In the genomic region with DNA sequence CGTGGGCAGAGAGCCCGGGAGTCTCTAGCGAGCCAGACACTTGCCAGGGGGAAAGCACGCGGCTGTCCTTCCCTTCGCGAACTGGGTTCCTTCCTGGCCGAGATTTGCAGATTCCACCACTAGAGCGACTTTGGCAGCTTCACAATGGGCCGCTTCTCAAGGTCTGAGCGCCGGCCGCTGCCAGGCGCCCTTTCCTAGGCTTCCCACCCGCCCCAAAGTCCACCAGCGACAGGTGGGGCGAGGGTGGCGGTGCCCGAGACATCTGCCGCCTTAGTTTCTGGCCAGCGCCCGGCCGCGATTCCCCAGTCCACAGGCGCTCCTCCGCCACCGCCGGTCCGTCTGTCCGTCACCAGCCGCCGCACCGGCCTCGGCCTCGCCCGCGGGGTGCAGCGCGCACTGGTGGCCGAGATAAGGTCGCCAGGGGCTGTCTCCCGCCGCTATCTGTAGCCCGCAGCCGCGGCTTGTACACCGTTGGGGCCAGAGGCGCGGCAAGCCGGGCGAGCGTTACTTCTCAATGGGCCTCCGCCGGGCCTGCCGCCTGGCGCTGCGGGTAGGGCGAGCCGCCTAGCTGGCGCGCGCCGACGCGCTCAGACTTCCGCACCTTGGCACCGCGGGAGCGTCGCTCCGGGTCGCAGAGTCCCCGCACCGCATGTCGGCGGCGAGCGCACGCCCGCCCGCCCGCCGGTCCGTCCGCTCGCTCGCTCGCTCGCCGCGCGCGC, we compare ENCODE assay signal across 8 mouse cellular contexts. TPM values are rescaled to one million over a fixed set of nuclear protein-coding genes. Genes with fewer than 3 reads are reported as not detected.
A peak's percentile ranks its signal among the peaks of the same experiment; 100 is the strongest.
DNase-seq lines count a peak whose midpoint lies in the region; ATAC-seq and TF ChIP-seq lines count a peak whose summit lies in the region.

No protein-coding gene starts in this region.

- peak overlapping the region; percentile 92 for H3K27ac ChIP-seq in embryonic facial prominence, embryonic 13.5 days
- peak overlapping the region; percentile 78 for H3K27ac ChIP-seq in liver, adult 2 months (replicated peaks; ENCODE audit: insufficient read depth, low read depth, low read length)
- H3K27ac ChIP-seq in stomach, embryonic 14.5 days (ENCODE audit: low read length) = peak overlapping the region; percentile 71

- H3K4me2 ChIP-seq in embryonic facial prominence, embryonic 13.5 days = peak overlapping the region; percentile 90
- H3K4me2 ChIP-seq in stomach, embryonic 14.5 days (replicated peaks; ENCODE audit: low read depth, low read length) = peak overlapping the region; percentile 87

- H3K9me3 ChIP-seq in embryonic facial prominence, embryonic 13.5 days = no peaks in the 10 kb centered on the region
- no peaks in the 10 kb centered on the region for H3K9me3 ChIP-seq in stomach, embryonic 14.5 days (ENCODE audit: control insufficient read depth, low read depth, low read length)

- peak; percentile 50 for TF ChIP-seq CTCF in liver, adult 2 months (IDR thresholded peaks at IDR 0.05; ENCODE audit: low read depth, low read length)

- ATAC-seq in embryonic facial prominence, embryonic 13.5 days (ENCODE audit: insufficient number of reproducible peaks, insufficient read depth, low FRiP score, low TSS enrichment, low read depth) = peak; percentile 57
- peak; percentile 60 for ATAC-seq in stomach, embryonic 14.5 days (ENCODE audit: insufficient number of reproducible peaks, insufficient read depth, low FRiP score, low read depth)

- TF ChIP-seq POLR2A in liver, adult 2 months (IDR thresholded peaks at IDR 0.05; ENCODE audit: extremely low read depth, insufficient read depth, low read length) = 0 out of 2 replicates have a peak, but pooled peaks have one; percentile 23

- peak overlapping the region; percentile 88 for H3K9ac ChIP-seq in embryonic facial prominence, embryonic 13.5 days
- H3K9ac ChIP-seq in liver, adult 2 months (ENCODE audit: low read depth, low read length) = peak overlapping the region; percentile 92
- peak overlapping the region; percentile 71 for H3K9ac ChIP-seq in stomach, embryonic 14.5 days (replicated peaks; ENCODE audit: low read depth, low read length)

- H3K4me1 ChIP-seq in embryonic facial prominence, embryonic 13.5 days = peaks cover 30% of the 10 kb centered on the region
- H3K4me1 ChIP-seq in liver, adult 2 months (ENCODE audit: control insufficient read depth, insufficient read depth, low read length) = peaks cover 10% of the 10 kb centered on the region
- peaks cover 3% of the 10 kb centered on the region; the same call in 1 of the 2 replicates for H3K4me1 ChIP-seq in stomach, embryonic 14.5 days (ENCODE audit: control insufficient read depth, insufficient read depth, low read length)

- under 1% methylated on average over 65 of the region's 93 CpGs for WGBS in embryonic facial prominence, embryonic 13.5 days
- under 1% methylated on average over 92 of the region's 93 CpGs for WGBS in liver, adult 2 months
- under 1% methylated on average over 87 of the region's 93 CpGs for WGBS in stomach, embryonic 14.5 days

- peak; percentile 83 for DNase-seq in A20 (ENCODE audit: low read depth, low spot score)
- DNase-seq in adrenal gland, postnatal 36 days = peak; percentile 80 to 82
- DNase-seq in heart, adult 8-10 months (ENCODE audit: low spot score) = peak; percentile 70
- peak; percentile 79 for DNase-seq in kidney, adult 9 months
- DNase-seq in liver, adult 2 months (ENCODE audit: extremely low read depth, low read depth, low spot score) = peak; percentile 79
- DNase-seq in naive thymus-derived CD4-positive, alpha-beta T cell, adult 2 months (ENCODE audit: low read depth) = peak; percentile 79

- no peaks in the 10 kb centered on the region for H3K36me3 ChIP-seq in embryonic facial prominence, embryonic 13.5 days
- no peaks in the 10 kb centered on the region for H3K36me3 ChIP-seq in liver, adult 2 months (ENCODE audit: control insufficient read depth, insufficient read depth, low read length)
- H3K36me3 ChIP-seq in stomach, embryonic 14.5 days (ENCODE audit: control insufficient read depth, insufficient read depth, low read length) = no peaks in the 10 kb centered on the region

- peak overlapping the region; percentile 89 for H3K4me3 ChIP-seq in embryonic facial prominence, embryonic 13.5 days
- H3K4me3 ChIP-seq in liver, adult 2 months (ENCODE audit: insufficient read depth, low read depth, low read length) = peak overlapping the region; percentile 93
- peak overlapping the region; percentile 83 for H3K4me3 ChIP-seq in stomach, embryonic 14.5 days (ENCODE audit: low read depth, low read length)

- peaks cover 8% of the 10 kb centered on the region; the same call in 1 of the 2 replicates for H3K79me2 ChIP-seq in liver, adult 2 months (ENCODE audit: control insufficient read depth, insufficient read depth, low read length)

- no peaks in the 10 kb centered on the region for H3K27me3 ChIP-seq in embryonic facial prominence, embryonic 13.5 days
- H3K27me3 ChIP-seq in liver, adult 2 months (ENCODE audit: control insufficient read depth, insufficient read depth, low read length) = no peaks in the 10 kb centered on the region
- H3K27me3 ChIP-seq in stomach, embryonic 14.5 days (ENCODE audit: control insufficient read depth, insufficient read depth, low read length) = no peaks in the 10 kb centered on the region

RNA-seq across cellular contexts. Expression of a gene that starts 1.0 kb away (rescaled TPM):
- 10 to 100 TPM; 14.6 to 18.0 TPM for total RNA-seq in adrenal gland, postnatal 36 days (2021)
- polyA plus RNA-seq in embryonic facial prominence, embryonic 13.5 days (2015; fragmentation: Nextera tagmentation; extraction: Ambion mirVana) = 17.5 and 18.2 TPM in 2 replicates
- total RNA-seq in heart, adult 8-10 months (2022) = 1 to 10 TPM; 2.8 to 4.5 (median 3.8) TPM
- total RNA-seq in liver, adult 2 months (2014; rRNA removed) = 14.0 and 17.0 TPM in 2 replicates
- 8.6 and 9.2 TPM in 2 replicates for polyA plus RNA-seq in liver, adult 2 months (2012; rRNA removed)
- polyA plus RNA-seq in stomach, embryonic 14.5 days (2014; fragmentation: Nextera tagmentation; extraction: Ambion mirVana) = 16.2 and 19.6 TPM in 2 replicates

Comparison
In these comparisons a context has a peak if more than half of its experiments do, and no peak if none do; other contexts are left out.
1. Peak in every context shown above with its lines: DNase-seq, ATAC-seq, H3K4me3 ChIP-seq and H3K27ac ChIP-seq.